Mouse (Mus musculus): ENCODE data around the gene Cpsf3.

The Cpsf3 gene

GRCm38 (mm10) chr12:21333766-21334165 lies 48.6 kb downstream of the Cpsf3 start:
- DNase-seq (ENCODE audit: low spot score in 2 of 2), result no peak

GRCm38 (mm10) chr12:21335869-21336268 lies 50.7 kb downstream of the Cpsf3 start:
- DNase-seq (ENCODE audit: low spot score in 2 of 2), result peak in 1 of 2 experiments; percentile 65

- no peak for DNase-seq (ENCODE audit: low spot score in 2 of 2)
These were observed 52.0 kb downstream of the Cpsf3 start for GRCm38 (mm10) chr12:21337171-21337570.

- no peak for DNase-seq (ENCODE audit: low spot score in 2 of 2)
These were observed 55.5 kb downstream of the Cpsf3 start for GRCm38 (mm10) chr12:21340674-21341073.

- DNase-seq (ENCODE audit: low spot score in 2 of 2), result no peak
These were observed 61.8 kb downstream of the Cpsf3 start for GRCm38 (mm10) chr12:21346972-21347371.

- no peak for DNase-seq (ENCODE audit: low spot score in 2 of 2)
These were observed 65.1 kb downstream of the Cpsf3 start for GRCm38 (mm10) chr12:21350113-21350876.

GRCm38 (mm10) chr12:21353681-21354080 lies 68.5 kb downstream of the Cpsf3 start:
- no peak for DNase-seq (ENCODE audit: low spot score in 2 of 2)

GRCm38 (mm10) chr12:21362686-21363085 lies 77.5 kb downstream of the Cpsf3 start:
- DNase-seq (ENCODE audit: low spot score in 2 of 2), result no peak

GRCm38 (mm10) chr12:21363195-21363594 lies 78.0 kb downstream of the Cpsf3 start:
- no peak for DNase-seq (ENCODE audit: low spot score in 2 of 2)
